Mouse (Mus musculus) ES-E14 (cell line): Measurements from ENCODE around the gene Them7.

ENCODE experiments used
- CHD2 ChIP-seq: IDR thresholded peaks from 2 replicates; pipeline ENCODE4 v1.6.1; 2014; ENCODE audit warnings: mild to moderate bottlenecking, low read depth, low read length, inconsistent platforms
- HCFC1 ChIP-seq: IDR thresholded peaks from 2 replicates; pipeline ENCODE4 v1.6.1; 2012; ENCODE audit warnings: low read length, inconsistent platforms, borderline replicate concordance; ENCODE audit not compliant: insufficient read depth
- MAFK ChIP-seq: IDR thresholded peaks from 2 replicates; pipeline ENCODE4 v1.6.1; 2014; ENCODE audit warnings: mild to moderate bottlenecking, low read depth, low read length, inconsistent platforms; ENCODE audit not compliant: insufficient read depth
- ZNF384 ChIP-seq: IDR thresholded peaks from 2 replicates; pipeline ENCODE4 v1.6.1; 2012; ENCODE audit warnings: low read depth, low read length, inconsistent platforms

DNA sequence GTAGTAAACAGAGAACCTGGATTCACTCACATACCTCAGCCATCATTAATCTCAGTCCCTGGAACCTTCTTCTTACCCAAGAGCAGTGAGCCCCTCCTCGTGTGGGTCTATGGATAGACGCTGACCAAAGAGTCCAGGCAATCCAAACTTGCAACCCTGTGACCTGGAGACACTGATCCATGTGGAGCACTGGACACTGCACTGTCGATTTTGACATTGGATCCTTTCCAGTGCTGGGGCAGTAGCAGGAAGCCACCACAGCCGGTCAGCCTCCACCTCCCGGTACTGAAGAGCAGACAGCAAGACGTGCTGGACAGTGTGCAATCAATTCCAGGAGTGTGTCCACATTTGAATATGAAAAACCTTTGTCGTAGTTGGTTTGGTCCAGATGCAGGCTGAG, 13.3 kb downstream of the Them7 start:
- no peak for TF ChIP-seq ZNF384
- no peak for TF ChIP-seq CHD2
- TF ChIP-seq HCFC1 = no peak
- TF ChIP-seq MAFK = no peak
